Mouse (Mus musculus): ENCODE measurements around the gene Gm5447. TPM values are rescaled to one million over a fixed set of nuclear protein-coding genes. Genes with fewer than 3 reads are reported as not detected.

The Gm5447 gene
- polyA plus RNA-seq, 1 experiment from 2014 or later, result not detected

- 49% methylated on average over 8 of the region's 8 CpGs for WGBS (ENCODE audit: insufficient replicate concordance)
- H3K36me3 ChIP-seq (ENCODE audit: control insufficient read depth, insufficient read depth), result no peaks in the 10 kb centered on the region
- H3K4me1 ChIP-seq (ENCODE audit: control insufficient read depth, low read depth, low read length), result peaks cover 4% of the 10 kb centered on the region
- H3K9me3 ChIP-seq (replicated peaks; ENCODE audit: control insufficient read depth, low read length), result no peaks in the 10 kb centered on the region
- ATAC-seq (ENCODE audit: low read depth), result no peak
- no peak overlapping the region for H3K4me2 ChIP-seq (ENCODE audit: low read depth, low read length)
- no peak overlapping the region for H3K4me3 ChIP-seq (ENCODE audit: low read depth, low read length)
- no peak overlapping the region for H3K9ac ChIP-seq (ENCODE audit: low read depth, low read length)
- H3K27ac ChIP-seq (ENCODE audit: low read length), result no peak overlapping the region
- H3K27me3 ChIP-seq (ENCODE audit: control insufficient read depth, insufficient read depth, low read depth, low read length), result no peaks in the 10 kb centered on the region; the same call in 1 of the 2 replicates
Measured at GRCm38 (mm10) chr13:30976536-30977084, 2.6 kb downstream of the Gm5447 start.

DNA sequence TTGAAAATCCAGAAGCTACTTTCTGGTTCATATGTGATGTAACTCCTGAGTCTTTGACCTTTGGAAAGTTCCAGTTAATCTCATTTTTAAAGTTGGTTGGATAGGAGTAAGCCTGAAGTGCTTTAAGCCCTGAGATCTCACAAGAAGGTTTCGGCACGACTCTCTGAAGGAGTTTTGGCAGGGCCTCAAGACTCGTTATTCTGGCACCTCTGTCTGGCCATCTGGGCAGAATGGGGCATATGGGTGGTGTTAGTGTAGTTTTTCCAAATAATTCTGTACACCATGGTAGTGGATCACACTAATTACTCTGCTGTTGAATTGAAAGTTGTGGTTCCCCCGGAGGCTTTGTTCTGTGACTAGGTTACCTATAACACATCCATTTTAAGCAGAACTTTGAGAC lies 4.2 kb downstream of the Gm5447 start:
- Histone ChIP-seq H3K36me3 (ENCODE audit: control insufficient read depth, insufficient read depth) (no peaks in the 10 kb centered on the region), H3K4me2 (ENCODE audit: low read depth, low read length) (no peak overlapping the region), H3K27ac (ENCODE audit: low read length) (no peak overlapping the region), H3K4me3 (ENCODE audit: low read depth, low read length) (no peak overlapping the region), H3K9me3 (replicated peaks; ENCODE audit: control insufficient read depth, low read length) (no peaks in the 10 kb centered on the region), H3K4me1 (ENCODE audit: control insufficient read depth, low read depth, low read length) (no peaks in the 10 kb centered on the region), H3K9ac (ENCODE audit: low read depth, low read length) (no peak overlapping the region), H3K27me3 (ENCODE audit: control insufficient read depth, insufficient read depth, low read depth, low read length) (no peaks in the 10 kb centered on the region; the same call in 1 of the 2 replicates)
- 73% methylated on average over 4 of the region's 4 CpGs for WGBS (ENCODE audit: insufficient replicate concordance)
- ATAC-seq (ENCODE audit: low read depth), result no peak

- Histone ChIP-seq H3K4me3 (ENCODE audit: low read depth, low read length) (no peak overlapping the region), H3K36me3 (ENCODE audit: control insufficient read depth, insufficient read depth) (no peaks in the 10 kb centered on the region), H3K4me1 (ENCODE audit: control insufficient read depth, low read depth, low read length) (peaks cover 3% of the 10 kb centered on the region; the same call in 1 of the 2 replicates), H3K9ac (ENCODE audit: low read depth, low read length) (no peak overlapping the region), H3K27me3 (ENCODE audit: control insufficient read depth, insufficient read depth, low read depth, low read length) (peaks cover 16% of the 10 kb centered on the region), H3K4me2 (ENCODE audit: low read depth, low read length) (no peak overlapping the region), H3K27ac (ENCODE audit: low read length) (no peak overlapping the region), H3K9me3 (replicated peaks; ENCODE audit: control insufficient read depth, low read length) (no peaks in the 10 kb centered on the region)
- 16% methylated on average over 1 of the region's 1 CpGs for WGBS (ENCODE audit: insufficient replicate concordance)
- no peak for ATAC-seq (ENCODE audit: low read depth)
Measured at GRCm38 (mm10) chr13:30981666-30982065, 7.7 kb downstream of the Gm5447 start.

DNA sequence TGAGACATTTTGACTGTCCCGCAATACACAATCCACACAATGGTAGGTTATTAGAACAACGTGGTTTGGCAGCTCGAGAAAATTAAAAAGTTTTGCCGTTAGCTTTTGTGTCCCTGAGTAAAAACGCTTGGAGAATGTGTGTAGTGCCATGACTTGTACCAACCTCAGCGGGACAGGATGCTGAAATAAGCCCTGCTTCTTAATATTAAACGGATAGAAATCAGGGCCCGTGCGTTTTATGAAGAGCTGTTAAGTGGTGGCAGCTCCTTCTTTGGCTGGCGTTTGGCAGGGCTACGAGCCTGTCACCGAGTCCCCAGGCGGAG lies 11.2 kb downstream of the Gm5447 start:
- Histone ChIP-seq H3K9ac (ENCODE audit: low read depth, low read length) (peak overlapping the region; percentile 28; the same call in 1 of the 2 replicates), H3K4me2 (ENCODE audit: low read depth, low read length) (peak overlapping the region; percentile 63), H3K4me3 (ENCODE audit: low read depth, low read length) (peak overlapping the region; percentile 50), H3K36me3 (ENCODE audit: control insufficient read depth, insufficient read depth) (no peaks in the 10 kb centered on the region), H3K9me3 (replicated peaks; ENCODE audit: control insufficient read depth, low read length) (no peaks in the 10 kb centered on the region), H3K4me1 (ENCODE audit: control insufficient read depth, low read depth, low read length) (peaks cover 3% of the 10 kb centered on the region; the same call in 1 of the 2 replicates), H3K27me3 (ENCODE audit: control insufficient read depth, insufficient read depth, low read depth, low read length) (peaks cover 28% of the 10 kb centered on the region), H3K27ac (ENCODE audit: low read length) (no peak overlapping the region)
- 18% methylated on average over 13 of the region's 13 CpGs for WGBS (ENCODE audit: insufficient replicate concordance)
- ATAC-seq (ENCODE audit: low read depth), result no peak

DNA sequence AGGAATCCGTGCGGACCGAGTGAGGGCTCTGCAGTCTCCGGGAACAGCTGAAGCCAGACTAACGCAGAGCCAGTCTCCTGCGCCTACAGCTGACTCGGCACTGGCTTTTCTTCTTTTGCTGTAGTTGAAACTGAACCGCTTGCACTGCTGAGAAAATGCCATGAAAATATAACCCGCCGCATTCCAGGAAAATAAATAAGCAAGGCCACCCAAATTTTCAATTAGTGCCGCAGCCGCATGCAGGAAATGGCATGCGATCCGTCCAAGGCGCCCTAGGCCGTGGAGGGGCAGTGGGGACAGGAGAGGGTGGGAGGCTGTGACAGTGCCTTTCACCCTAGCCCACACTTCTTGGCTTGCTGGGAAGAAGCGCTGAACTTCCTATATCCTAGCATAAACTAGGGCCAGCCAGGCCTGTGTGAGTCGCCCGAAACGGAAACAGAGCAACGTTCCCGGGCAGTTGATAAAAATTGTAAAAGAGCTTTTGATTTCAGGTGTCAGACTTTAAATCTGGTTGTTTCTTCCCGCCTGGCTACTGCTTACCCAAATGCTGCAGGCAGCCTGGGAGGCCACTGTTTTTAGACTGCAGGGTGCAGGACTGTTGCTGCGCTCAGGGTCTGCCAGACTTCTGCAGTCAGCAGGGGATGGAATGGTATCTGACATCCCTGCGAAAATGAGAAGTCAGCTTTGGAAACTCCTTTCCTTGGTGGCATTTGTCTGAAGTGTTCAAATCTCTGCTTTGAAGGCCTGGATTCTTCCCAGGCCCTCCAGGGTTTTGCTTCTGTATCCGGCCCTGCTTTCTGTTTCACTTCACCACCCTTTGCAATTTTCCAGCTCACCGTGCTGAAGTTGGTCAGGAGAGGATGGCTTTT lies 11.8 kb downstream of the Gm5447 start:
- Histone ChIP-seq H3K4me3 (ENCODE audit: low read depth, low read length) (peak overlapping the region; percentile 50), H3K36me3 (ENCODE audit: control insufficient read depth, insufficient read depth) (no peaks in the 10 kb centered on the region), H3K4me1 (ENCODE audit: control insufficient read depth, low read depth, low read length) (peaks cover 3% of the 10 kb centered on the region; the same call in 1 of the 2 replicates), H3K4me2 (ENCODE audit: low read depth, low read length) (peak overlapping the region; percentile 63), H3K27ac (ENCODE audit: low read length) (no peak overlapping the region), H3K9me3 (replicated peaks; ENCODE audit: control insufficient read depth, low read length) (no peaks in the 10 kb centered on the region), H3K27me3 (ENCODE audit: control insufficient read depth, insufficient read depth, low read depth, low read length) (peaks cover 28% of the 10 kb centered on the region), H3K9ac (ENCODE audit: low read depth, low read length) (peak overlapping the region; percentile 28; the same call in 1 of the 2 replicates)
- no peak for ATAC-seq (ENCODE audit: low read depth)
- 19% methylated on average over 27 of the region's 27 CpGs for WGBS (ENCODE audit: insufficient replicate concordance)

DNA sequence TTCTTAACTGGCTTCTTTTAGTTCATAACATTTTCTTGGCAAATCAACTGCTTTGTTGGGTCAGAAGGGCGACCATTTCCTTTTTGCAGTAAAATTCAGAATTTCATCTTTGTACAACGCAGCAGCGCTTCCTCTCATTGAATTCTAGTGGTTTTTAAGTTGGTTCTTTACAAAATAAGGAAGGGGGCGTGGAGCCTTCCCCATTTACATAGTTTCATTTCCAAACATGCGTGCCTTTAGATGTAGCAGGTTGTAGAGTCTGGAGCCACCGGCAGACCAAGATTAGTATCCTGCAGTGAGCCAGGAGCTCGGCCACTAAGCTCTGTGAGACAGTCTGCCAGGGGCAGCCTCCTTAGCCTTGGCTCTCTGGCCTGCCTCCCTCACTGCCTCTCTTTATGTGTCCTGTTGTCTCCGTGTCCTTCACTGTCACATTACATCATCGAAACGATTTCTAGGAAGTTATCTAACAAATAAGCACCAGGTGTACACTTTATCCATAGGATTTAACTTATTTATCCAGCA lies 13.0 kb downstream of the Gm5447 start:
- no peak overlapping the region for H3K27ac ChIP-seq (ENCODE audit: low read length)

GRCm38 (mm10) chr13:30987686-30988085 lies 13.7 kb downstream of the Gm5447 start:
- H3K9me3 ChIP-seq (replicated peaks; ENCODE audit: control insufficient read depth, low read length), result no peaks in the 10 kb centered on the region
- H3K4me1 ChIP-seq (ENCODE audit: control insufficient read depth, low read depth, low read length), result peaks cover 3% of the 10 kb centered on the region; the same call in 1 of the 2 replicates
- H3K36me3 ChIP-seq (ENCODE audit: control insufficient read depth, insufficient read depth), result no peaks in the 10 kb centered on the region
- no peak overlapping the region for H3K9ac ChIP-seq (ENCODE audit: low read depth, low read length)
- H3K4me3 ChIP-seq (ENCODE audit: low read depth, low read length), result no peak overlapping the region
- WGBS (ENCODE audit: insufficient replicate concordance), result 42% methylated on average over 2 of the region's 2 CpGs
- no peak for ATAC-seq (ENCODE audit: low read depth)
- H3K27me3 ChIP-seq (ENCODE audit: control insufficient read depth, insufficient read depth, low read depth, low read length), result peaks cover 28% of the 10 kb centered on the region
- no peak overlapping the region for H3K27ac ChIP-seq (ENCODE audit: low read length)
- no peak overlapping the region for H3K4me2 ChIP-seq (ENCODE audit: low read depth, low read length)

More for the DNA sequence above, 13.0 kb downstream of the Gm5447 start:
- Histone ChIP-seq H3K4me3 (ENCODE audit: low read depth, low read length) (no peak overlapping the region), H3K9me3 (replicated peaks; ENCODE audit: control insufficient read depth, low read length) (no peaks in the 10 kb centered on the region), H3K36me3 (ENCODE audit: control insufficient read depth, insufficient read depth) (no peaks in the 10 kb centered on the region), H3K9ac (ENCODE audit: low read depth, low read length) (no peak overlapping the region), H3K4me1 (ENCODE audit: control insufficient read depth, low read depth, low read length) (peaks cover 3% of the 10 kb centered on the region; the same call in 1 of the 2 replicates), H3K27me3 (ENCODE audit: control insufficient read depth, insufficient read depth, low read depth, low read length) (peaks cover 28% of the 10 kb centered on the region), H3K4me2 (ENCODE audit: low read depth, low read length) (0 out of 2 replicates have a peak overlapping the region, but pooled peaks have one; percentile 18)
- ATAC-seq (ENCODE audit: low read depth), result no peak
- WGBS (ENCODE audit: insufficient replicate concordance), result 34% methylated on average over 10 of the region's 10 CpGs

GRCm38 (mm10) chr13:30989710-30990109 lies 15.7 kb downstream of the Gm5447 start:
- Histone ChIP-seq H3K4me1 (ENCODE audit: control insufficient read depth, low read depth, low read length) (peaks cover 3% of the 10 kb centered on the region; the same call in 1 of the 2 replicates), H3K4me3 (ENCODE audit: low read depth, low read length) (no peak overlapping the region), H3K27ac (ENCODE audit: low read length) (no peak overlapping the region), H3K36me3 (ENCODE audit: control insufficient read depth, insufficient read depth) (no peaks in the 10 kb centered on the region), H3K9me3 (replicated peaks; ENCODE audit: control insufficient read depth, low read length) (no peaks in the 10 kb centered on the region), H3K4me2 (ENCODE audit: low read depth, low read length) (no peak overlapping the region), H3K9ac (ENCODE audit: low read depth, low read length) (no peak overlapping the region), H3K27me3 (ENCODE audit: control insufficient read depth, insufficient read depth, low read depth, low read length) (peaks cover 28% of the 10 kb centered on the region)
- ATAC-seq (ENCODE audit: low read depth), result no peak
- 71% methylated on average over 10 of the region's 10 CpGs for WGBS (ENCODE audit: insufficient replicate concordance)

DNA sequence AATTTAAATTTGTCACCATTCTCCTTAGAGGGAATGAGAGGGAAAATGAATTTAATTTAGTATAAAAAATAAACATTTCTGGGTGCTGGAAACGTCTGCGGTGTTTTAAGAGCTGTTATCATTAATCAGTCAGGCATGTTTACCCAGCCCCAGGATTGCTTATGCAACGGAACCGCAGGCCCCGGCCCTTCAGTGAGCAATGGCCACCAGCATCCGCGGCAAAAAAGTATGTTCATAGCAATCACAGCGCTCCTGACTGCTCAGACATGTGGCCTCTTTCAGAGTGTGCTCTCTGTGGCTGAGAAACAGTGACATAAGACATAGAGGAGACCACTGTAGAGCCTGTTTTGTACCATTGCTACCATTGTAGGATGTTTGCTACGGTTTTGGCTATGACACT lies 16.2 kb downstream of the Gm5447 start:
- no peaks in the 10 kb centered on the region for H3K9me3 ChIP-seq (replicated peaks; ENCODE audit: control insufficient read depth, low read length)
- no peak overlapping the region for H3K9ac ChIP-seq (ENCODE audit: low read depth, low read length)
- H3K4me1 ChIP-seq (ENCODE audit: control insufficient read depth, low read depth, low read length), result peaks cover 3% of the 10 kb centered on the region; the same call in 1 of the 2 replicates
- no peak overlapping the region for H3K27ac ChIP-seq (ENCODE audit: low read length)
- 50% methylated on average over 9 of the region's 9 CpGs for WGBS (ENCODE audit: insufficient replicate concordance)
- H3K4me3 ChIP-seq (ENCODE audit: low read depth, low read length), result no peak overlapping the region
- no peak overlapping the region for H3K4me2 ChIP-seq (ENCODE audit: low read depth, low read length)
- peaks cover 26% of the 10 kb centered on the region for H3K27me3 ChIP-seq (ENCODE audit: control insufficient read depth, insufficient read depth, low read depth, low read length)
- H3K36me3 ChIP-seq (ENCODE audit: control insufficient read depth, insufficient read depth), result no peaks in the 10 kb centered on the region
- ATAC-seq (ENCODE audit: low read depth), result no peak
